Mouse (Mus musculus) erythroblast, embryonic 14.5 days (primary cell): Measurements from ENCODE around the gene Fn1. TPM values are rescaled to one million over a fixed set of nuclear protein-coding genes. Genes with fewer than 3 reads are reported as not detected.
A peak's percentile ranks its signal among the peaks of the same experiment; 100 is the strongest.

Experiments
- H3K27me3 ChIP-seq: 2 replicates; pipeline ENCODE4 v1.6.1; 2012; ENCODE audit warnings: inconsistent platforms; ENCODE audit not compliant: control insufficient read depth
- H3K36me3 ChIP-seq: 2 replicates; pipeline ENCODE4 v1.6.1; 2012; ENCODE audit warnings: mild to moderate bottlenecking, inconsistent platforms; ENCODE audit not compliant: control insufficient read depth
- H3K4me1 ChIP-seq: 2 replicates; pipeline ENCODE4 v1.6.1; 2012; ENCODE audit warnings: inconsistent platforms; ENCODE audit not compliant: control insufficient read depth
- H3K4me3 ChIP-seq: replicated peaks from 2 replicates; pipeline ENCODE3; 2012; ENCODE audit warnings: moderate library complexity, mild to moderate bottlenecking, inconsistent platforms
- H3K9me3 ChIP-seq: 2 replicates; pipeline ENCODE4 v1.6.1; 2012; ENCODE audit warnings: low read length, inconsistent platforms, mixed read lengths; ENCODE audit not compliant: control insufficient read depth
- GATA1 ChIP-seq: IDR thresholded peaks from 2 replicates; pipeline ENCODE4 v1.6.1; 2012; ENCODE audit warnings: low read length, inconsistent platforms, mixed read lengths
- TAL1 ChIP-seq: IDR thresholded peaks from 3 replicates; pipeline ENCODE4 v1.6.1; 2012; ENCODE audit warnings: low read length, inconsistent platforms, mixed read lengths
- polyA plus RNA-seq: library from polyadenylated mRNA; stranded (reverse); fragments of >175 nt; gene quantifications from 2 replicates; pipeline ENCODE4 v1.2.3, GENCODE M21; 2012

The Fn1 gene
- polyA plus RNA-seq, 1 experiment = 0.28 TPM

GRCm38 (mm10) chr1:71681306-71681705, 28.3 kb upstream of the Fn1 start:
- H3K4me1 ChIP-seq = peaks cover 9% of the 10 kb centered on the region
- no peak for TF ChIP-seq TAL1
- no peak for TF ChIP-seq GATA1
- no peak overlapping the region for H3K4me3 ChIP-seq
- H3K9me3 ChIP-seq = no peaks in the 10 kb centered on the region
- H3K27me3 ChIP-seq = no peaks in the 10 kb centered on the region
- H3K36me3 ChIP-seq = no peaks in the 10 kb centered on the region

DNA sequence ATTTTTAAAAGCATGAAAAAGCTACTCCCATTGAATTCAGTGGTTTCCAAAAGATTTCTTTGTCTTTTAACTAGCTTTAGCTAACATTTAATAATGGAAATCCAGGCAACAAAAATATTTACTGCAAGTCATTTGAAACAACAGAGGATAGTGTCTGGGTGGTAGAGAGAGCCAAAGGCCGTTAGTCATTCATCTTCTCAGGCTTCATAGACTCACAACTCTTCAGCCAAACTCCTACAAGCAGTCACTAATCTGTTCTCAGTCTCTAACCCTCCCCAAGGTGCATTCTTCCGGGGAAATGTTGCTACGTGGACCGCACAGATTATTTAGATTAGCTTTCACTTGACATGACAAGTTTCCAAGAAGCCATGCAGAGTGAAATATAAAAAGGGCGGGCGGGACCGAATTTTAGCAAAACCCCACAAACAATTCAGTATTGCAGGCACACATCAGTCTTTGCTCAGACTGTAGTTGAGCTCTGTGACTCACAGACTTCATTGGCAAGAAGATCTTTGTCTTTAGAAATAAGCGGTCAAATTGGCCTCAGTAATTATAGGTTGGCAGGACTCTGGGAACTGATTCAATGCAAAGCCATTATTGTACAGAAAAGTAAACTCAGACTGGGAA, 27.2 kb upstream of the Fn1 start:
- no peak for TF ChIP-seq TAL1
- no peak for TF ChIP-seq GATA1
- peaks cover 9% of the 10 kb centered on the region for H3K4me1 ChIP-seq
- H3K36me3 ChIP-seq = no peaks in the 10 kb centered on the region
- H3K4me3 ChIP-seq = no peak overlapping the region
- no peaks in the 10 kb centered on the region for H3K9me3 ChIP-seq
- H3K27me3 ChIP-seq = no peaks in the 10 kb centered on the region

- Histone ChIP-seq H3K36me3 (no peaks in the 10 kb centered on the region), H3K4me1 (no peaks in the 10 kb centered on the region), H3K9me3 (no peaks in the 10 kb centered on the region), H3K27me3 (no peaks in the 10 kb centered on the region), H3K4me3 (no peak overlapping the region)
- no peak for TF ChIP-seq GATA1
- TF ChIP-seq TAL1 = no peak
Measured at GRCm38 (mm10) chr1:71675420-71675819, 22.4 kb upstream of the Fn1 start.

GRCm38 (mm10) chr1:71674274-71674673, 21.3 kb upstream of the Fn1 start:
- Histone ChIP-seq H3K9me3 (no peaks in the 10 kb centered on the region), H3K4me3 (no peak overlapping the region), H3K27me3 (no peaks in the 10 kb centered on the region), H3K36me3 (no peaks in the 10 kb centered on the region), H3K4me1 (no peaks in the 10 kb centered on the region)
- TF ChIP-seq GATA1 (no peak), TAL1 (no peak)

GRCm38 (mm10) chr1:71673398-71673910, 20.5 kb upstream of the Fn1 start:
- no peaks in the 10 kb centered on the region for H3K4me1 ChIP-seq
- H3K36me3 ChIP-seq = no peaks in the 10 kb centered on the region
- no peak overlapping the region for H3K4me3 ChIP-seq
- no peaks in the 10 kb centered on the region for H3K27me3 ChIP-seq
- no peak for TF ChIP-seq TAL1
- TF ChIP-seq GATA1 = no peak
- no peaks in the 10 kb centered on the region for H3K9me3 ChIP-seq

DNA sequence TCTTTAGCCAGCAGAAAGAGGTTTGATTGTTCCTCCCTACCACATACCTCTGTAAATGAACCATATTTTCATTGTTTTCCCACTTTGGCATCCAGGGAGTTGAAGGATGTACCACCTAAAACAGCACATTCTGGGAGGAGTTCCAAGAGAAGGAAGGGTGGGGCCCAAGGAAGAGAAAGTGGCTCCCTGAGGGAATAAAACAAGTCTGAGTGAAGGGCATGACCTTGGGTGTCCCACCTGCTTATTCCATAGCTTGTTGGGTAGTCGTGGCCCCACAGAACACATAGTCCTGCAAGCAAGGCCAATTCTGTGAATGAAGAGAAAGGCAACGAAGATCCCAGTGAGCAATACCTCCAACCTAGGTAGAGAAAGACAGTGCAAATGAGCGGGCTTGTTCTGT, 19.3 kb upstream of the Fn1 start:
- Histone ChIP-seq H3K36me3 (no peaks in the 10 kb centered on the region), H3K4me1 (no peaks in the 10 kb centered on the region), H3K9me3 (no peaks in the 10 kb centered on the region), H3K4me3 (no peak overlapping the region), H3K27me3 (no peaks in the 10 kb centered on the region)
- no peak for TF ChIP-seq TAL1
- TF ChIP-seq GATA1 = no peak

- no peak for TF ChIP-seq GATA1
- TF ChIP-seq TAL1 = no peak
- Histone ChIP-seq H3K4me3 (no peak overlapping the region), H3K36me3 (no peaks in the 10 kb centered on the region), H3K27me3 (no peaks in the 10 kb centered on the region), H3K9me3 (peaks cover 6% of the 10 kb centered on the region), H3K4me1 (no peaks in the 10 kb centered on the region)
Measured at GRCm38 (mm10) chr1:71663242-71663641, 10.2 kb upstream of the Fn1 start.

- Histone ChIP-seq H3K27me3 (peaks cover 23% of the 10 kb centered on the region), H3K4me1 (no peaks in the 10 kb centered on the region; the same call in 1 of the 2 replicates), H3K9me3 (peaks cover 6% of the 10 kb centered on the region), H3K36me3 (no peaks in the 10 kb centered on the region), H3K4me3 (no peak overlapping the region)
- no peak for TF ChIP-seq TAL1
- no peak for TF ChIP-seq GATA1
Measured at GRCm38 (mm10) chr1:71658632-71659031, 5.6 kb upstream of the Fn1 start.

GRCm38 (mm10) chr1:71656309-71656708, 3.3 kb upstream of the Fn1 start:
- Histone ChIP-seq H3K4me1 (peaks cover 2% of the 10 kb centered on the region; the same call in 1 of the 2 replicates), H3K36me3 (no peaks in the 10 kb centered on the region), H3K27me3 (peaks cover 45% of the 10 kb centered on the region), H3K4me3 (no peak overlapping the region), H3K9me3 (no peaks in the 10 kb centered on the region)
- TF ChIP-seq TAL1 (no peak), GATA1 (no peak)

GRCm38 (mm10) chr1:71654221-71654620, 1.2 kb upstream of the Fn1 start:
- H3K4me1 ChIP-seq = peaks cover 2% of the 10 kb centered on the region; the same call in 1 of the 2 replicates
- TF ChIP-seq TAL1 = no peak
- no peak for TF ChIP-seq GATA1
- no peaks in the 10 kb centered on the region for H3K9me3 ChIP-seq
- H3K27me3 ChIP-seq = peaks cover 49% of the 10 kb centered on the region
- H3K36me3 ChIP-seq = no peaks in the 10 kb centered on the region
- peak overlapping the region; percentile 56 for H3K4me3 ChIP-seq
